Mouse (Mus musculus): ENCODE data around the gene Gse1. TPM values are rescaled to one million over a fixed set of nuclear protein-coding genes. Genes with fewer than 3 reads are reported as not detected.

Gene Gse1
- polyA plus RNA-seq, 1 experiment, result 17.1 TPM

GRCm38 (mm10) chr8:120551677-120551980 is 323.4 kb downstream of the Gse1 start:
- peaks cover 82% of the 10 kb centered on the region for H3K4me1 ChIP-seq (ENCODE audit: control insufficient read depth)
- no peak overlapping the region for H3K4me3 ChIP-seq (replicated peaks)
- H3K27me3 ChIP-seq (ENCODE audit: control insufficient read depth), result no peaks in the 10 kb centered on the region
- TF ChIP-seq TAL1 (IDR thresholded peaks at IDR 0.05; ENCODE audit: low read length) (no peak), GATA1 (IDR thresholded peaks at IDR 0.05; ENCODE audit: low read length) (no peak)
- no peaks in the 10 kb centered on the region for H3K9me3 ChIP-seq (ENCODE audit: control insufficient read depth, low read length)
- peaks cover 100% of the 10 kb centered on the region for H3K36me3 ChIP-seq (ENCODE audit: control insufficient read depth)

- H3K36me3 ChIP-seq (ENCODE audit: control insufficient read depth), result peaks cover 100% of the 10 kb centered on the region
Measured at GRCm38 (mm10) chr8:120552509-120552908, 324.3 kb downstream of the Gse1 start.

GRCm38 (mm10) chr8:120553441-120554123 is 325.3 kb downstream of the Gse1 start:
- H3K27me3 ChIP-seq (ENCODE audit: control insufficient read depth), result no peaks in the 10 kb centered on the region
- H3K9me3 ChIP-seq (ENCODE audit: control insufficient read depth, low read length), result no peaks in the 10 kb centered on the region
- TF ChIP-seq GATA1 (IDR thresholded peaks at IDR 0.05; ENCODE audit: low read length), result no peak
- TF ChIP-seq TAL1 (IDR thresholded peaks at IDR 0.05; ENCODE audit: low read length), result no peak
- peaks cover 100% of the 10 kb centered on the region for H3K36me3 ChIP-seq (ENCODE audit: control insufficient read depth)
- no peak overlapping the region for H3K4me3 ChIP-seq (replicated peaks)
- H3K4me1 ChIP-seq (ENCODE audit: control insufficient read depth), result peaks cover 79% of the 10 kb centered on the region

More at GRCm38 (mm10) chr8:120552509-120552908, 324.3 kb downstream of the Gse1 start:
- peaks cover 82% of the 10 kb centered on the region for H3K4me1 ChIP-seq (ENCODE audit: control insufficient read depth)
- TF ChIP-seq TAL1 (IDR thresholded peaks at IDR 0.05; ENCODE audit: low read length), result no peak
- TF ChIP-seq GATA1 (IDR thresholded peaks at IDR 0.05; ENCODE audit: low read length), result no peak
- no peaks in the 10 kb centered on the region for H3K9me3 ChIP-seq (ENCODE audit: control insufficient read depth, low read length)
- H3K27me3 ChIP-seq (ENCODE audit: control insufficient read depth), result no peaks in the 10 kb centered on the region
- no peak overlapping the region for H3K4me3 ChIP-seq (replicated peaks)

- TF ChIP-seq GATA1 (IDR thresholded peaks at IDR 0.05; ENCODE audit: low read length) (no peak), TAL1 (IDR thresholded peaks at IDR 0.05; ENCODE audit: low read length) (no peak)
- Histone ChIP-seq H3K27me3 (ENCODE audit: control insufficient read depth) (no peaks in the 10 kb centered on the region), H3K36me3 (ENCODE audit: control insufficient read depth) (peaks cover 100% of the 10 kb centered on the region), H3K4me1 (ENCODE audit: control insufficient read depth) (peaks cover 79% of the 10 kb centered on the region), H3K9me3 (ENCODE audit: control insufficient read depth, low read length) (no peaks in the 10 kb centered on the region), H3K4me3 (replicated peaks) (no peak overlapping the region)
Measured at GRCm38 (mm10) chr8:120554466-120555039, 326.3 kb downstream of the Gse1 start.

GRCm38 (mm10) chr8:120556198-120556892 is 328.1 kb downstream of the Gse1 start:
- TF ChIP-seq GATA1 (IDR thresholded peaks at IDR 0.05; ENCODE audit: low read length) (no peak), TAL1 (IDR thresholded peaks at IDR 0.05; ENCODE audit: low read length) (no peak)
- H3K27me3 ChIP-seq (ENCODE audit: control insufficient read depth), result no peaks in the 10 kb centered on the region
- H3K36me3 ChIP-seq (ENCODE audit: control insufficient read depth), result peaks cover 100% of the 10 kb centered on the region
- peaks cover 89% of the 10 kb centered on the region for H3K4me1 ChIP-seq (ENCODE audit: control insufficient read depth)
- H3K4me3 ChIP-seq (replicated peaks), result no peak overlapping the region
- no peaks in the 10 kb centered on the region for H3K9me3 ChIP-seq (ENCODE audit: control insufficient read depth, low read length)

- Histone ChIP-seq H3K4me1 (ENCODE audit: control insufficient read depth) (peaks cover 93% of the 10 kb centered on the region), H3K36me3 (ENCODE audit: control insufficient read depth) (peaks cover 100% of the 10 kb centered on the region), H3K4me3 (replicated peaks) (no peak overlapping the region), H3K27me3 (ENCODE audit: control insufficient read depth) (no peaks in the 10 kb centered on the region), H3K9me3 (ENCODE audit: control insufficient read depth, low read length) (no peaks in the 10 kb centered on the region)
- TF ChIP-seq TAL1 (IDR thresholded peaks at IDR 0.05; ENCODE audit: low read length) (no peak), GATA1 (IDR thresholded peaks at IDR 0.05; ENCODE audit: low read length) (no peak)
Measured at GRCm38 (mm10) chr8:120557170-120557965, 329.1 kb downstream of the Gse1 start.

- Histone ChIP-seq H3K27me3 (ENCODE audit: control insufficient read depth) (no peaks in the 10 kb centered on the region), H3K36me3 (ENCODE audit: control insufficient read depth) (peaks cover 100% of the 10 kb centered on the region), H3K9me3 (ENCODE audit: control insufficient read depth, low read length) (no peaks in the 10 kb centered on the region), H3K4me3 (replicated peaks) (no peak overlapping the region), H3K4me1 (ENCODE audit: control insufficient read depth) (peaks cover 93% of the 10 kb centered on the region)
- TF ChIP-seq TAL1 (IDR thresholded peaks at IDR 0.05; ENCODE audit: low read length), result no peak
- TF ChIP-seq GATA1 (IDR thresholded peaks at IDR 0.05; ENCODE audit: low read length), result no peak
Measured at GRCm38 (mm10) chr8:120558162-120558561, 329.9 kb downstream of the Gse1 start.

GRCm38 (mm10) chr8:120559654-120560053 is 331.4 kb downstream of the Gse1 start:
- TF ChIP-seq GATA1 (IDR thresholded peaks at IDR 0.05; ENCODE audit: low read length), result no peak
- no peaks in the 10 kb centered on the region for H3K9me3 ChIP-seq (ENCODE audit: control insufficient read depth, low read length)
- H3K4me1 ChIP-seq (ENCODE audit: control insufficient read depth), result peaks cover 82% of the 10 kb centered on the region
- H3K36me3 ChIP-seq (ENCODE audit: control insufficient read depth), result peaks cover 100% of the 10 kb centered on the region
- no peak overlapping the region for H3K4me3 ChIP-seq (replicated peaks)
- no peaks in the 10 kb centered on the region for H3K27me3 ChIP-seq (ENCODE audit: control insufficient read depth)

- Histone ChIP-seq H3K9me3 (ENCODE audit: control insufficient read depth, low read length) (no peaks in the 10 kb centered on the region), H3K36me3 (ENCODE audit: control insufficient read depth) (peaks cover 100% of the 10 kb centered on the region), H3K27me3 (ENCODE audit: control insufficient read depth) (no peaks in the 10 kb centered on the region), H3K4me3 (replicated peaks) (no peak overlapping the region), H3K4me1 (ENCODE audit: control insufficient read depth) (peaks cover 73% of the 10 kb centered on the region)
- TF ChIP-seq GATA1 (IDR thresholded peaks at IDR 0.05; ENCODE audit: low read length) (no peak), TAL1 (IDR thresholded peaks at IDR 0.05; ENCODE audit: low read length) (no peak)
Measured at GRCm38 (mm10) chr8:120560535-120560934, 332.3 kb downstream of the Gse1 start.
